Mouse (Mus musculus): ENCODE data around the gene Sall1.

Sall1 gene

GRCm38 (mm10) chr8:89043940-89044339, at the start of gene Sall1:
Sall1 (minus strand) TSS chr8:89044162.
- no peak for DNase-seq (ENCODE audit: low spot score)

GRCm38 (mm10) chr8:89089916-89090315, 46.0 kb upstream of the Sall1 start:
- DNase-seq (ENCODE audit: low spot score), result no peak

GRCm38 (mm10) chr8:89079147-89079546, 35.2 kb upstream of the Sall1 start:
- no peak for DNase-seq (ENCODE audit: low spot score)

GRCm38 (mm10) chr8:89072968-89073382, 29.0 kb upstream of the Sall1 start:
- DNase-seq (ENCODE audit: low spot score), result no peak

- no peak for DNase-seq (ENCODE audit: low spot score)
These were observed 23.5 kb upstream of the Sall1 start for GRCm38 (mm10) chr8:89067499-89067898.

- no peak for DNase-seq (ENCODE audit: low spot score)
These were observed 20.1 kb upstream of the Sall1 start for GRCm38 (mm10) chr8:89064042-89064441.

- no peak for DNase-seq (ENCODE audit: low spot score)
These were observed 19.5 kb upstream of the Sall1 start for GRCm38 (mm10) chr8:89063366-89064040.

GRCm38 (mm10) chr8:89060717-89061116, 16.8 kb upstream of the Sall1 start:
- DNase-seq (ENCODE audit: low spot score), result no peak

- no peak for DNase-seq (ENCODE audit: low spot score)
These were observed 15.5 kb upstream of the Sall1 start for GRCm38 (mm10) chr8:89059507-89059906.

- DNase-seq (ENCODE audit: low spot score), result no peak
These were observed 8.9 kb upstream of the Sall1 start for GRCm38 (mm10) chr8:89052880-89053279.

GRCm38 (mm10) chr8:89046639-89047348, 2.8 kb upstream of the Sall1 start:
- DNase-seq (ENCODE audit: low spot score), result no peak

GRCm38 (mm10) chr8:89046226-89046625, 2.3 kb upstream of the Sall1 start:
- DNase-seq (ENCODE audit: low spot score), result no peak

GRCm38 (mm10) chr8:89045726-89046125, 1.8 kb upstream of the Sall1 start:
- DNase-seq (ENCODE audit: low spot score), result no peak

- DNase-seq (ENCODE audit: low spot score), result no peak
These were observed 1.2 kb upstream of the Sall1 start for GRCm38 (mm10) chr8:89045218-89045601.

- no peak for DNase-seq (ENCODE audit: low spot score)
These were observed 702 bp upstream of the Sall1 start for GRCm38 (mm10) chr8:89044511-89045217.

GRCm38 (mm10) chr8:89043371-89043841, 556 bp downstream of the Sall1 start:
- DNase-seq (ENCODE audit: low spot score), result no peak

- DNase-seq (ENCODE audit: low spot score), result no peak
These were observed 1.2 kb downstream of the Sall1 start for GRCm38 (mm10) chr8:89042560-89043370.

GRCm38 (mm10) chr8:89042118-89042460, 1.9 kb downstream of the Sall1 start:
- DNase-seq (ENCODE audit: low spot score), result no peak

- no peak for DNase-seq (ENCODE audit: low spot score)
These were observed 2.4 kb downstream of the Sall1 start for GRCm38 (mm10) chr8:89041421-89042117.

- no peak for DNase-seq (ENCODE audit: low spot score)
These were observed 3.1 kb downstream of the Sall1 start for GRCm38 (mm10) chr8:89040751-89041420.

GRCm38 (mm10) chr8:89039890-89040289, 4.1 kb downstream of the Sall1 start:
- no peak for DNase-seq (ENCODE audit: low spot score)

All from adipocyte (in vitro differentiated cells).